Mouse (Mus musculus): ENCODE data around the gene Cdipt.

DNA sequence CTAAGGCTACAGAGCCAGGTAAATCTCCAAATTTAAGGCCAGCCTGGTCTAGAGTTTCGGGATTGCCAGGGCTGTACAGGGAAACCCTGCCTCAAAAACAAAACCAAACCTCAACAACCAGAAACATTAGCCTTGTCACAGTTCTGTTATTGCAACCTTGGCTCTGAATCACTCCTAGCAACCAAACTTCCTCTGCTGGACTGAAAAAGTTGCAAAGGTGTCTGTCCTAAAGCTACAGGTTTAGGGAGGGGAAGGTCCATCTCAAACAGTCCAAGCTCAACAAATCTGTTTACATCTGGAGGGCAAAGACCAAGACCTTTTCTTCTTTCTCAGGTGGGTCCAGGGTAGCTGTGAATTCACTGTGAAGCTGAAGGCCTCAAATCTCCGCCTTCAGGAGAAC is 35.3 kb downstream of the Cdipt start:
- no peak for TF ChIP-seq CTCF (conservative IDR thresholded peaks at IDR 0.05; ENCODE audit: insufficient read depth, insufficient read length, low read depth, low read length)
- TF ChIP-seq POLR2A (IDR thresholded peaks at IDR 0.05; ENCODE audit: low read depth, low read length) = no peak

Measured in kidney, adult 2 months (tissue).